ENCODE assay signal across 11 mouse cellular contexts in the genomic region with DNA sequence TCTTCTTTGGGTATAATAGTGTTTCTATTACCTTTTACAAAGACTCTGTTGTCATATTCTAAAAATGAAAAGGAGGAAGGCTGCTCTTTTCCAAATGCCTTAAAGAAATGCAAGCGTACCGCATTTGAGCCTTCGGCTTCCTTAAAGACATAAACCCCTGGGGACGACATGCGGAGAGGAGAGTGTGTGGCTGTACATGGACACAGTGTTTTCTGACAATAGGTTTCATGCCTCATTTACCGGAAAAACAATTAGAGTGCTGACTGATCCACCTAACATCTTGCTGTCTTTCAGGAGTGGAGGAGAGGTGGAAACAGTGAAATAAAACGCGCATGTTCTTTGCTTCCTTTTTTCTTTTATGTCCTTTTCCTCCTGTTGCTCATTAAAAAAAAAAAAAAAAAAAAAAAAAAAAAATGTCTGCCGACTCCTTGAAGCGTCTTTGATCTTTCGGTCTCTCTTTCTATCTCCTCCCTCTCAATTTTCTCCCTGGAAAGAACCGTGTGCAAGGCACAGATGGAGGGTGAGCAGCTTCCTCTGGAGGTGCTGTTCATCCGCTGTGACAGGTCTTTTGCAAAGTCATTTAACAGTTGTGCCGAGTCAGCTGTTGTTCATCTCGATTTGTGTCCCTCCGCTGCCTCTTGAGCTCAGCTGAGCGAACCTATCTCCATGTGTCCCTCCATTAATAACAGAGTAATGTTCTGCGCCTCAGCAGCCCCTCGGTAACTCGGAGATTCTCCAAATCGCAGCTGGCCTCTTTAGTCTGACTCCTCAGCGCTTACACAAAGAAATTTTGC.
DNase-seq lines count a peak whose midpoint lies in the region; ATAC-seq lines count a peak whose summit lies in the region.
"Had no signal": no experiment of that assay in that cellular context is flagged by ENCODE, and none has a peak within 500 bp of the region (broad histone marks: within the 10 kb centered on the region; RNA-seq: fewer than 3 reads in every experiment).

No protein-coding gene starts in this region.

- 0 out of 2 replicates have a peak, but pooled peaks have one; percentile 27 for ATAC-seq in forebrain, embryonic 11.5 days (replicated peaks; ENCODE audit: low FRiP score)
- peak; percentile 49; the same call in 1 of the 2 replicates for ATAC-seq in neural tube, embryonic 14.5 days (ENCODE audit: low read depth)
- ATAC-seq in liver, embryonic 11.5 days (replicated peaks; ENCODE audit: low FRiP score) = no peak
- ATAC-seq: activated CD4-positive, CD25-positive, alpha-beta regulatory T cell, adult 4 months had no signal

- H3K27me3 ChIP-seq in forebrain, embryonic 11.5 days (ENCODE audit: control insufficient read depth, insufficient read depth, low read length) = no peaks in the 10 kb centered on the region
- H3K27me3 ChIP-seq in neural tube, embryonic 14.5 days (ENCODE audit: control insufficient read depth, insufficient read depth, low read length) = no peaks in the 10 kb centered on the region
- H3K27me3 ChIP-seq in liver, embryonic 11.5 days (replicated peaks; ENCODE audit: control insufficient read depth, insufficient read depth, low read length) = no peaks in the 10 kb centered on the region
- H3K27me3 ChIP-seq: liver, embryonic 13.5 days had no signal

- WGBS in forebrain, embryonic 11.5 days = 40% methylated on average over 22 of the region's 22 CpGs
- WGBS in neural tube, embryonic 14.5 days = 17% methylated on average over 22 of the region's 22 CpGs
- WGBS in liver, embryonic 11.5 days = 78% methylated on average over 22 of the region's 22 CpGs

- peak; percentile 57 for DNase-seq in embryo, embryonic 10 days (ENCODE audit: low spot score)
- DNase-seq in forebrain, embryonic 11.5 days (ENCODE audit: low spot score) = no peak
- DNase-seq in layer of hippocampus, postnatal 25 days (ENCODE audit: extremely low spot score in 1 of 2, low spot score in 1 of 2) = peak; percentile 11
- DNase-seq in liver, embryonic 11.5 days (ENCODE audit: low spot score) = no peak
- DNase-seq in urinary bladder, adult 2 months (ENCODE audit: low spot score) = no peak
- DNase-seq in spleen, adult 18-20 months = no peak
- no peak for DNase-seq in kidney, adult 9 months
- DNase-seq: gastrocnemius, adult 2 months; liver, embryonic 13.5 days had no signal

- H3K4me2 ChIP-seq in forebrain, embryonic 11.5 days (ENCODE audit: low read depth, low read length, severe bottlenecking) = peak overlapping the region; percentile 29; the same call in 1 of the 2 replicates
- peak overlapping the region; percentile 39 for H3K4me2 ChIP-seq in neural tube, embryonic 14.5 days (ENCODE audit: low read depth, low read length)
- no peak overlapping the region for H3K4me2 ChIP-seq in liver, embryonic 11.5 days
- H3K4me2 ChIP-seq: liver, embryonic 13.5 days had no signal

- no peaks in the 10 kb centered on the region for H3K36me3 ChIP-seq in forebrain, embryonic 11.5 days (ENCODE audit: control insufficient read depth, insufficient read depth, low read length)
- no peaks in the 10 kb centered on the region for H3K36me3 ChIP-seq in neural tube, embryonic 14.5 days (ENCODE audit: control insufficient read depth, insufficient read depth, low read length)
- no peaks in the 10 kb centered on the region for H3K36me3 ChIP-seq in liver, embryonic 11.5 days (ENCODE audit: control insufficient read depth, insufficient read depth, low read length)
- H3K36me3 ChIP-seq: liver, embryonic 13.5 days had no signal

- H3K4me3 ChIP-seq in forebrain, embryonic 11.5 days (ENCODE audit: low read depth, low read length) = no peak overlapping the region
- H3K4me3 ChIP-seq in neural tube, embryonic 14.5 days (ENCODE audit: low read depth, low read length) = peak overlapping the region; percentile 16; the same call in 1 of the 2 replicates
- no peak overlapping the region for H3K4me3 ChIP-seq in liver, embryonic 11.5 days (ENCODE audit: low read depth, low read length)
- H3K4me3 ChIP-seq: gastrocnemius, adult 2 months; liver, embryonic 13.5 days had no signal

- no peaks in the 10 kb centered on the region for H3K9me3 ChIP-seq in forebrain, embryonic 11.5 days (ENCODE audit: control insufficient read depth, low read length)
- no peaks in the 10 kb centered on the region for H3K9me3 ChIP-seq in neural tube, embryonic 14.5 days (ENCODE audit: control insufficient read depth, low read length)
- H3K9me3 ChIP-seq in liver, embryonic 11.5 days (ENCODE audit: control insufficient read depth, low read length) = no peaks in the 10 kb centered on the region
- H3K9me3 ChIP-seq: liver, embryonic 13.5 days had no signal

- H3K27ac ChIP-seq in forebrain, embryonic 11.5 days (ENCODE audit: low read depth, low read length) = no peak overlapping the region
- no peak overlapping the region for H3K27ac ChIP-seq in neural tube, embryonic 14.5 days (ENCODE audit: low read depth, low read length)
- H3K27ac ChIP-seq in liver, embryonic 11.5 days (ENCODE audit: low read depth, low read length) = no peak overlapping the region
- H3K27ac ChIP-seq: gastrocnemius, adult 2 months; liver, embryonic 13.5 days had no signal

- no peak overlapping the region for H3K9ac ChIP-seq in forebrain, embryonic 11.5 days (ENCODE audit: low read length)
- no peak overlapping the region for H3K9ac ChIP-seq in neural tube, embryonic 14.5 days (replicated peaks; ENCODE audit: low read depth, low read length)
- no peak overlapping the region for H3K9ac ChIP-seq in liver, embryonic 11.5 days (ENCODE audit: low read depth, low read length)
- H3K9ac ChIP-seq: liver, embryonic 13.5 days had no signal

- 0 out of 2 replicates have a peak, but pooled peaks cover 2% of the 10 kb centered on the region for H3K4me1 ChIP-seq in forebrain, embryonic 11.5 days (replicated peaks; ENCODE audit: control insufficient read depth, insufficient read depth, low read length)
- H3K4me1 ChIP-seq in neural tube, embryonic 14.5 days (ENCODE audit: control insufficient read depth, insufficient read depth, low read length) = 0 out of 2 replicates have a peak, but pooled peaks cover 7% of the 10 kb centered on the region
- no peaks in the 10 kb centered on the region for H3K4me1 ChIP-seq in liver, embryonic 11.5 days (replicated peaks; ENCODE audit: control insufficient read depth, insufficient read depth, low read length)
- H3K4me1 ChIP-seq: liver, embryonic 13.5 days had no signal

Comparison
In these comparisons a context has a peak if more than half of its experiments do, and no peak if none do; other contexts are left out.
1. DNase-seq: peak in embryo, embryonic 10 days (single experiment) and layer of hippocampus, postnatal 25 days (2 of 2); none in forebrain, embryonic 11.5 days (single experiment), liver, embryonic 11.5 days (single experiment), urinary bladder, adult 2 months (single experiment), spleen, adult 18-20 months (0 of 2) and kidney, adult 9 months (single experiment).